Mouse (Mus musculus) G1E (cell line): Measurements from ENCODE around the gene Gins3. TPM values are rescaled to one million over a fixed set of nuclear protein-coding genes. Genes with fewer than 3 reads are reported as not detected.
A peak's percentile ranks its signal among the peaks of the same experiment; 100 is the strongest.
"Not testable (repeated sequence)": the region's sequence is repeated elsewhere in the genome, so short reads cannot be mapped to it uniquely, and the experiment has no call there.

Experiments used
- ATAC-seq: 2 replicates; pipeline ENCODE4 v1.8.0; 2016; ENCODE audit warnings: mild to moderate bottlenecking; ENCODE audit not compliant: insufficient number of reproducible peaks, poor library complexity, low FRiP score, severe bottlenecking; ENCODE audit errors: extremely low read depth
- DNase-seq: peaks from one replicate; pipeline ENCODE4 v3.0.0; 2012; ENCODE audit warnings: low spot score
- H3K27me3 ChIP-seq: 2 replicates; pipeline ENCODE4 v1.6.1; 2012; ENCODE audit warnings: mild to moderate bottlenecking, low read length, inconsistent platforms; ENCODE audit not compliant: insufficient read depth
- H3K36me3 ChIP-seq: replicated peaks from 2 replicates; pipeline ENCODE3; 2012; ENCODE audit warnings: mild to moderate bottlenecking, inconsistent platforms
- H3K4me1 ChIP-seq: 2 replicates; pipeline ENCODE4 v1.6.1; 2012; ENCODE audit warnings: low read depth, low read length, inconsistent platforms, mixed read lengths; ENCODE audit not compliant: insufficient read depth
- H3K4me3 ChIP-seq: 2 replicates; pipeline ENCODE4 v1.5.1; 2012; ENCODE audit warnings: low read depth, mild to moderate bottlenecking, inconsistent platforms, low read length, moderate library complexity, mixed read lengths
- H3K9me3 ChIP-seq: replicated peaks from 2 replicates; pipeline ENCODE4 v1.6.1; 2012; ENCODE audit warnings: inconsistent platforms
- CTCF ChIP-seq: IDR thresholded peaks from 2 replicates; pipeline ENCODE4 v1.5.1; 2012; ENCODE audit warnings: low read depth, low read length, inconsistent platforms, mixed read lengths
- GATA1 ChIP-seq: IDR thresholded peaks from 2 replicates; pipeline ENCODE4 v1.6.1; 2012; ENCODE audit warnings: borderline replicate concordance, low read length, inconsistent platforms, mixed read lengths
- GATA2 ChIP-seq: IDR thresholded peaks from 2 replicates; pipeline ENCODE4 v1.6.1; 2012; ENCODE audit warnings: low read depth, low read length, inconsistent platforms, borderline replicate concordance
- POLR2AphosphoS5 ChIP-seq: IDR thresholded peaks from 2 replicates; pipeline ENCODE4 v1.6.1; 2012; ENCODE audit warnings: low read depth, low read length, inconsistent platforms; ENCODE audit not compliant: insufficient replicate concordance
- TAL1 ChIP-seq: conservative IDR thresholded peaks from 2 replicates; pipeline ENCODE4 v1.6.1; 2012; ENCODE audit warnings: low read depth, low read length, inconsistent platforms, mixed read lengths
- polyA plus RNA-seq: library from polyadenylated mRNA; stranded (reverse); fragments of >175 nt; gene quantifications from 2 replicates; pipeline ENCODE4 v1.2.3, GENCODE M21; 2012
- total RNA-seq, 2 experiments: library from RNA; stranded (forward) in 1 of 2; stranded (reverse) in 1 of 2; fragments of 200-1000 nt in 1 of 2; fragments of >200 nt in 1 of 2; fragmentation: Nextera tagmentation in 1 of 2; gene quantifications; 2 replicates each; pipeline ENCODE4 v1.2.3; 2014 to 2017

Gins3 gene
- total and polyA plus RNA-seq, 3 experiments: 9.2 to 32.6 (median 32.5) TPM

DNA sequence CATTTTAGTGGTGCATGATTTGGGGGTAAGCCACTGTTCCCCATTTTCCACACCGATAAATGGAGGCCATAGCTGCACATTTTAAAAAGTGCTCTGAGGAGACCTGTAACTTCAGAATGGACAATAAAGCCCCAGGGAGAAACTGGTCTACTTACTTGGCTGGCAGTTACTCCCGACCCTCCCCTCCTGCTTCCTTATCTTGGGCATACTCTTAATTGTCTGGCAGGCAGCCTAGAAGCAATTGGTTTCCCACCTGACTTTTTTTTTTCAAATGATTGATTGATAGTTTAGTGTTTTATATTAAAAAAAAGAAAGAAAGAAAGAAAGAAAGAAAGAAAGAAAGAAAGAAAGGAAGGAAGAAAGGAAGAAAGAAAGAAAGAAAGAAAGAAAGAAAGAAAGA is 24.3 kb downstream of the Gins3 start:
- ATAC-seq (no peak), DNase-seq (no peak)
- Histone ChIP-seq H3K27me3 (peaks cover 14% of the 10 kb centered on the region), H3K4me3 (no peak overlapping the region), H3K9me3 (no peaks in the 10 kb centered on the region), H3K36me3 (no peaks in the 10 kb centered on the region), H3K4me1 (no peaks in the 10 kb centered on the region)
- TF ChIP-seq TAL1: no peak
- no peak for TF ChIP-seq POLR2AphosphoS5
- no peak for TF ChIP-seq GATA2

DNA sequence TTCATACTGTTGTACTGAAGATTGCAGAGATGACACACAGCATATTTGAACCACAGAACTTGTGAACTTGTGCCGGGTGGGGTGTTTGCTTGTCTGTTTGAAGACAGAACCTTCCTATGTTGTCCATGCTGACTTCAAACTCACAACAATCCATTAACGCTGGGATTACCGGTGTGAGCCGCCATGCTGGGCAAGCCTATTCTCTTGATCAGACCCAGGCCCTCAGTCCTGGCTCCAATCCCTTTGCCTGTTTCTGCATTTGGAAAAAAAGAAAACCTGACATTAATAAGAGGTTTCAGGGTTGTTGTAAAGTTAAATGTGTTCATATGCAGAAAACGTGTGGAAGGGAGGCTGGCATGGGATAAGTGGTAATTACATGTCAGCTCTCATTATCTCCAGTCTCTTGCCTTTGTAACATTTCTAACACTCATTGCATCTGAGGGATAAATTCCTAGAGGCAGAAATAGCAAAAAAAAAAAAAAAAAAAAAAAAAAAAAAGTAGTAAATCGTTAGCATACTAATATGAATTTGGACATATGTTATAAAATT is 27.2 kb downstream of the Gins3 start:
- Histone ChIP-seq H3K4me3 (no peak overlapping the region), H3K9me3 (no peaks in the 10 kb centered on the region), H3K36me3 (no peaks in the 10 kb centered on the region), H3K4me1 (peaks cover 6% of the 10 kb centered on the region), H3K27me3 (peaks cover 15% of the 10 kb centered on the region)
- DNase-seq (no peak), ATAC-seq (no peak)
- TF ChIP-seq CTCF (no peak), POLR2AphosphoS5 (no peak), TAL1 (no peak), GATA1 (no peak), GATA2 (no peak)

DNA sequence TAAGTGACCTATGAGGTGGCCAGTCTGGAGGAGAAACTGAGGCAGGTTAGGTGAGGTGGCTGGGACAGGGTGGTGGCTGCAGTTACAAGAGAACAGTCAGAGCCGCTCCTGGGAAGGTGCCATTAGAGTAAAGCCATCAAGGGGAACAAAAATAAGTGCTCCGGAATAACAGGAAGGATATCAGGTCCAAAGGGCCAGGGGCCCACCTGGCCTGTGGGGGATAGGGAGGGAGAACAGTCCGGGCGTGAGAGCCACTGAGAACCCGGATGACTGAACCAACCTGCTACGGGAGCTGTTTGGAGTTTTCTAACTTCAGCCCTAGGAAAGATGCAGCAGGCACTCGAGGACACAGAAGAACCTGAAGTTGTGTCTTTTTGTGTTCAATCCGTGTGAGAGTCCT is 27.8 kb downstream of the Gins3 start:
- peaks cover 15% of the 10 kb centered on the region for H3K27me3 ChIP-seq
- ATAC-seq (no peak), DNase-seq (no peak)
- peaks cover 6% of the 10 kb centered on the region for H3K4me1 ChIP-seq
- TF ChIP-seq CTCF (no peak), GATA2 (no peak), TAL1 (no peak), GATA1 (no peak), POLR2AphosphoS5 (no peak)
- H3K9me3 ChIP-seq: no peaks in the 10 kb centered on the region
- no peak overlapping the region for H3K4me3 ChIP-seq
- no peaks in the 10 kb centered on the region for H3K36me3 ChIP-seq

DNA sequence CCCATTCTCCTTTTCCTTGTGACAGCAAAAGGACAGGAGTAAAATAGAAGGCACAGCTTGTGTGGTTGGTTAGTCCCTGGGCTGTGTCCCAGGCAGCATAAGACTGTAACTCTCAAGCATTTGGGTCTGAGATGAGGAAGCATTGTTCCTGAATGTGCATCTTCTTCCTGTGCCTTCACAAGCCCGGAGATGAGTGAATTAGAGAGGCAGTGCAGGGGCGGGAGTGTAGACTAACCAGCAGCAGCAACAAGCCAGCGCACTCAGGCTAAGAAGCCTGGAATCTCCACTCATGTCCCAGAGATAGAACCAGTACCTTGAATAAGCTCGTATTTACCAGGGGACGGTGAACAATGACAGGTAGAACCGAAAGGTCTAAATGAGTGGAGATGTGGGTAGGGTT is 28.3 kb downstream of the Gins3 start:
- H3K4me1 ChIP-seq: peaks cover 6% of the 10 kb centered on the region
- no peaks in the 10 kb centered on the region for H3K36me3 ChIP-seq
- H3K4me3 ChIP-seq: no peak overlapping the region
- peaks cover 17% of the 10 kb centered on the region for H3K27me3 ChIP-seq
- TF ChIP-seq TAL1 (no peak), POLR2AphosphoS5 (no peak), CTCF (no peak), GATA1 (no peak), GATA2 (no peak)
- DNase-seq (no peak), ATAC-seq (no peak)
- H3K9me3 ChIP-seq: no peaks in the 10 kb centered on the region

DNA sequence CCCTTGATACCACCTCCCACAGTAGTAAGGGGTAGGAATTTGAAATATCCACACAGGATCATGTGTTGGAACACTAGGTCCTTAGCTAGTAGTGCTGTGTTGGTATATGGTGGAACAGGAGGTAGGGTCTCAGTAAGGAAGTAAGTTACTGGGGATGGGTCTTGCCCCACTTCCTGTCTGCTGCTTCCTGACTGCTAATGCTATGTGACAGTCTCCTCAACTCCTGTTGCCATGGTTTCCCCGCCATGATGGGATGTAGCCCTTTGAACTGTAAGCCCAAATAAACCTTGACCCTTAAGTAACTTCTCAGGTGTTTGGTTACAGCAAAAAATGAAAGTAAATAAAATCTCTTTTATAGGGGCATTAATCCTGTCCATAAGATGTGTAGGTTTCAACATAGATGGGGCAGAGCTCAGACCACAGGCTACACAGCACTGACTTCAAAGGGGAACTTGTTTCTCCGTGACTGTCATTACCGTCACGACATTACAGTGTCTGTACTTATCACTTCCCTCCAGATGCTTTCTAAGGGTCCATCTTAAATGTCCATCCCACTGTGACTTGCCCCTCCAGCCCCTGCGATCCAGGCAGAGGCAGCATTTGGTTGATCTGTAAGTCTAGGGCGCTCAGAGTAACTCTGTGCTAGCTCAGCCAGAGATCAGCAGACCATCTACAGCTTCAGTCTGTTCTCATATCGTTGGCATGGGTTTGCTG is 29.8 kb downstream of the Gins3 start:
- TF ChIP-seq GATA1 (no peak), GATA2 (no peak), TAL1 (no peak), POLR2AphosphoS5 (no peak), CTCF (no peak)

DNA sequence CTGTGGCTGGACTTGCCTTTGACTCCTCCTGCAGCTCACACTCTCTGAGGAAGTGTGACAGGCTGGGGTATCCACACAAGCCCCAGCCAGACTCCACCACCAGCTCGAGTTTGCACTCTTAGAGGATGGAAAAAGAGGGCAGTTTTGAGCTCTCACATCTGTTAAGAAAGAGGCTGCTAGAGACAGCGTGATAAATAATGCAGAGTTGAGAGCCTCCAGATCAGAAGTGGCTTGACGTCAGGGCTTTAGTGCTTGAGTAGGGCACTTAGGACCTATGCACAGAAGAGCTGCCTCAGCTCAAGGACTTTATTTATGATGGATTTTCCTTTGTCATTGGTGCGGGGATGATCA is 30.3 kb downstream of the Gins3 start:
- Histone ChIP-seq H3K27me3 (peaks cover 18% of the 10 kb centered on the region), H3K9me3 (no peaks in the 10 kb centered on the region), H3K4me1 (peaks cover 6% of the 10 kb centered on the region), H3K4me3 (no peak overlapping the region), H3K36me3 (no peaks in the 10 kb centered on the region)
- ATAC-seq (no peak), DNase-seq (no peak)
- TF ChIP-seq GATA1 (no peak), CTCF (no peak), POLR2AphosphoS5 (no peak), GATA2 (no peak), TAL1 (no peak)

More for the DNA sequence above, 29.8 kb downstream of the Gins3 start:
- peaks cover 19% of the 10 kb centered on the region for H3K27me3 ChIP-seq
- DNase-seq (no peak), ATAC-seq (peak; percentile 28; the same call in 1 of the 2 replicates)
- peaks cover 6% of the 10 kb centered on the region for H3K4me1 ChIP-seq
- no peaks in the 10 kb centered on the region for H3K36me3 ChIP-seq
- no peaks in the 10 kb centered on the region for H3K9me3 ChIP-seq
- H3K4me3 ChIP-seq: no peak overlapping the region

DNA sequence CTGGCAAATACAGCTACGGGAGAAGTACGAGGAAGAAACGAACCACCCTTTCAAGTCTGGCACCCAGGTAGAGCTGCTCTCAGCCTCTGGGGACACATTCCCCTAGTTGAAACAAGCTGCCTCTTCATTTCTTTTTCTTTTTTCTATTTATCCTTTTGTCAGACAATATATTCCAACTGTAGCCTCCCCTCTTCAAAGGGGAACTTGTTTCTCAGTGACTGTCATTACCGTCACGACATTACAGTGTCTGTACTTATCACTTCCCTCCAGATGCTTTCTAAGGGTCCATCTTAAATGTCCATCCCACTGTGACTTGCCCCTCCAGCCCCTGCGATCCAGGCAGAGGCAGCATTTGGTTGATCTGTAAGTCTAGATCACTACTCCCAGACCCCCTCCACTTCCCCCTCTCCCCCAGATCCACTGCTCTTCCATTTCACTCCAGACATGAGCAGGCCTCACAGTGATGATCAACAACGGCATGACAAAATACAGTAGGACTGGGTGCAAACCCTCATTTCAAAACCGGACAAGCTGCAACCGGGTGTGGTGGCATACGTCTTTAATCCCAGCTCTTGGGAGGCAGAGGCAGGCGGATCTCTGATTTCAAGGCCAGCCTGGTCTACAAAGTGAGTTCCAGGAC is 32.7 kb downstream of the Gins3 start:
- H3K36me3 ChIP-seq, H3K4me1 ChIP-seq, H3K9me3 ChIP-seq, ATAC-seq, H3K4me3 ChIP-seq, DNase-seq: not testable (repeated sequence)
- H3K27me3 ChIP-seq: peaks cover 24% of the 10 kb centered on the region
